Mouse (Mus musculus) thymus, adult 2 months (tissue): ENCODE data around the gene Zfp512b. TPM values are rescaled to one million over a fixed set of nuclear protein-coding genes. Genes with fewer than 3 reads are reported as not detected.

Experiments used
- DNase-seq: peaks from one replicate; pipeline ENCODE4 v3.0.0; 2021
- H3K27ac ChIP-seq: fragments of 200-500 bp; 2 replicates; pipeline ENCODE4 v1.5.1; 2012; ENCODE audit warnings: low read length, control low read depth; ENCODE audit not compliant: control insufficient read depth, insufficient read depth
- H3K27me3 ChIP-seq: fragments of 200-500 bp; 2 replicates; pipeline ENCODE4 v1.6.1; 2012; ENCODE audit warnings: mild to moderate bottlenecking, low read length, moderate library complexity, mixed read lengths; ENCODE audit not compliant: control insufficient read depth, insufficient read depth
- H3K36me3 ChIP-seq: fragments of 200-500 bp; 2 replicates; pipeline ENCODE4 v1.6.1; 2012; ENCODE audit warnings: mild to moderate bottlenecking, low read length, moderate library complexity; ENCODE audit not compliant: control insufficient read depth, insufficient read depth
- H3K4me1 ChIP-seq: fragments of 200-500 bp; replicated peaks from 2 replicates; pipeline ENCODE4 v1.6.1; 2012; ENCODE audit warnings: low read length; ENCODE audit not compliant: control insufficient read depth, insufficient read depth
- H3K4me3 ChIP-seq: fragments of 200-500 bp; 2 replicates; pipeline ENCODE4 v1.5.1; 2012; ENCODE audit warnings: mild to moderate bottlenecking, low read length, control low read depth, moderate library complexity; ENCODE audit not compliant: control insufficient read depth, insufficient read depth
- CTCF ChIP-seq: fragments of 200-500 bp; IDR thresholded peaks from 2 replicates; pipeline ENCODE4 v1.5.1; 2012; ENCODE audit warnings: mild to moderate bottlenecking, control low read depth, low read length, moderate library complexity, borderline replicate concordance; ENCODE audit not compliant: control insufficient read depth, poor library complexity, insufficient read depth; ENCODE audit errors: extremely low read depth
- POLR2A ChIP-seq: fragments of 200-500 bp; IDR thresholded peaks from 2 replicates; pipeline ENCODE4 v1.6.1; 2012; ENCODE audit warnings: mild to moderate bottlenecking, low read length, control low read depth, moderate library complexity; ENCODE audit not compliant: control insufficient read depth, poor library complexity, insufficient read depth; ENCODE audit errors: extremely low read depth
- WGBS: fragments of 180-500 bp; shearing (Covaris S2); methylation state at CpG from one replicate; pipeline ENCODE4 v1.1.7; 2018; 5-methylcytosine and 5-hydroxymethylcytosine counted together
- polyA plus RNA-seq: library from polyadenylated mRNA; depleted of rRNA; stranded (reverse); fragments of >200 nt; gene quantifications from 2 replicates; pipeline ENCODE4 v1.2.3, GENCODE M21; 2012

Zfp512b gene
- polyA plus RNA-seq, 1 experiment, result 87.6 TPM

GRCm38 (mm10) chr2:181583460-181584257 is 8.9 kb downstream of the Zfp512b start:
- DNase-seq, result no peak
- Histone ChIP-seq H3K4me3 (no peak overlapping the region), H3K27ac (no peak overlapping the region), H3K27me3 (no peaks in the 10 kb centered on the region), H3K4me1 (peaks cover 9% of the 10 kb centered on the region), H3K36me3 (peaks cover 3% of the 10 kb centered on the region; the same call in 1 of the 2 replicates)
- TF ChIP-seq POLR2A, result no peak
- TF ChIP-seq CTCF, result no peak
- WGBS, result 97% methylated on average over 3 of the region's 3 CpGs

DNA sequence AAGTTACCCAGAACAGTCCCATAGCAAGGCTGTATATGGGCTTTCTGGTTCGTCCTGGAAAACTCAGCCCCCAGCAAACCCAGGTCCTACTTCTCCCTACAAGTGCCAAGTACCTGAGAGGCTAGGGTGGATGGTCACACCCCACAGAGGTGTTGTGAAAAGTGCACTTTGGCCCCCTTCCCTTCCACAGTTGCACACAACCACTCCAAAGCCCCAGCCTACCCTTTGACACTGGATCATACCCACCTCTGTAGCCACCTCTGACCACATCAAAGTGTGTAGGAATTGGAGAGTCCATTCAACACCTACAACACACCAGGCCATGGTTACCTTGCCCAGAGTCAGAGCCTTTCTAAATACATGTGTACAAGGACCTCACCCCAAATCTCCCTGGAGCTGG is 9.7 kb downstream of the Zfp512b start:
- 86% methylated on average over 1 of the region's 1 CpGs for WGBS
- peaks cover 3% of the 10 kb centered on the region; the same call in 1 of the 2 replicates for H3K36me3 ChIP-seq
- peaks cover 12% of the 10 kb centered on the region for H3K4me1 ChIP-seq
- no peaks in the 10 kb centered on the region for H3K27me3 ChIP-seq
- TF ChIP-seq POLR2A, result no peak
- TF ChIP-seq CTCF, result no peak
- no peak overlapping the region for H3K4me3 ChIP-seq
- H3K27ac ChIP-seq, result no peak overlapping the region
- DNase-seq, result no peak

DNA sequence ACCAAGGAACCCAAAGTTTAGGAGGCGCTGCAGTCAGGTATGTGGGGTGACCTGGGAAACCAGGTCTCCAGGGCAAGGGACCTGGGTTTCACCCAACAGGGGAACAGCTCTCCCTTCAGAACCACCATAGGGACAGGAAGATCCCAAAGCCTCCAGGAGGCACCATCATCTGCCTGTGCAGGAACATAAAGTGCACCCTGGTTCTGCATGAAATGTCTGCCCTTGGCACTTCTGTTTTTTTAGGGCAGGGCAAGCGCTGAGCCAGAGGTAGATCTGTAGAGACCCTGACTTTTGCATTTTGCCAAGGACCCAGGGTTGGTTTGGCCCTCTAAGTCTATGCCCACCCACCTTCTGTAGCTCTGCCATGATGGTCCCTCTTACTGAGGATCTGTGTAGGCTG is 10.2 kb downstream of the Zfp512b start:
- 94% methylated on average over 2 of the region's 2 CpGs for WGBS
- Histone ChIP-seq H3K27ac (no peak overlapping the region), H3K4me3 (no peak overlapping the region), H3K4me1 (peaks cover 12% of the 10 kb centered on the region), H3K27me3 (no peaks in the 10 kb centered on the region), H3K36me3 (peaks cover 3% of the 10 kb centered on the region; the same call in 1 of the 2 replicates)
- no peak for DNase-seq
- TF ChIP-seq POLR2A (no peak), CTCF (no peak)

GRCm38 (mm10) chr2:181581402-181582120 is 11.0 kb downstream of the Zfp512b start:
- TF ChIP-seq POLR2A (0 out of 2 replicates have a peak, but pooled peaks have one; percentile 52), CTCF (no peak; the same call in 1 of the 2 replicates)
- WGBS, result under 1% methylated on average over 49 of the region's 49 CpGs
- Histone ChIP-seq H3K36me3 (peaks cover 3% of the 10 kb centered on the region; the same call in 1 of the 2 replicates), H3K4me1 (peaks cover 12% of the 10 kb centered on the region), H3K4me3 (peak overlapping the region; percentile 95), H3K27me3 (no peaks in the 10 kb centered on the region), H3K27ac (peak overlapping the region; percentile 85)
- DNase-seq, result peak; percentile 86

- DNase-seq, result peak; percentile 82
- TF ChIP-seq POLR2A (peak; percentile 56), CTCF (peak; percentile 80; the same call in 1 of the 2 replicates)
- peaks cover 3% of the 10 kb centered on the region; the same call in 1 of the 2 replicates for H3K36me3 ChIP-seq
- no peaks in the 10 kb centered on the region for H3K27me3 ChIP-seq
- peak overlapping the region; percentile 85 for H3K27ac ChIP-seq
- peaks cover 12% of the 10 kb centered on the region for H3K4me1 ChIP-seq
- peak overlapping the region; percentile 95 for H3K4me3 ChIP-seq
- WGBS, result under 1% methylated on average over 11 of the region's 11 CpGs
Measured at GRCm38 (mm10) chr2:181581016-181581401, 11.6 kb downstream of the Zfp512b start.

- Histone ChIP-seq H3K36me3 (no peaks in the 10 kb centered on the region; the same call in 1 of the 2 replicates), H3K27ac (peak overlapping the region; percentile 56; the same call in 1 of the 2 replicates), H3K4me3 (peak overlapping the region; percentile 95), H3K27me3 (no peaks in the 10 kb centered on the region), H3K4me1 (peaks cover 12% of the 10 kb centered on the region)
- WGBS, result 85% methylated on average over 5 of the region's 5 CpGs
- no peak for TF ChIP-seq POLR2A
- no peak for TF ChIP-seq CTCF
- no peak for DNase-seq
Measured at GRCm38 (mm10) chr2:181580131-181580772, 12.4 kb downstream of the Zfp512b start.

GRCm38 (mm10) chr2:181579681-181580080 is 12.9 kb downstream of the Zfp512b start:
- H3K27ac ChIP-seq, result no peak overlapping the region
- H3K36me3 ChIP-seq, result no peaks in the 10 kb centered on the region
- TF ChIP-seq CTCF (no peak), POLR2A (no peak)
- DNase-seq, result no peak
- H3K4me1 ChIP-seq, result peaks cover 12% of the 10 kb centered on the region
- H3K4me3 ChIP-seq, result no peak overlapping the region
- H3K27me3 ChIP-seq, result no peaks in the 10 kb centered on the region
- 92% methylated on average over 1 of the region's 1 CpGs for WGBS
